Mouse (Mus musculus) adrenal gland, adult 8-10 months (tissue): ENCODE measurements around the gene Apool. TPM values are rescaled to one million over a fixed set of nuclear protein-coding genes. Genes with fewer than 3 reads are reported as not detected.

Source experiments
- DNase-seq: peaks from one replicate; pipeline ENCODE4 v3.0.0; 2022
- total RNA-seq, 4 experiments: library from RNA; stranded (reverse); gene quantifications; 2 replicates each; pipeline ENCODE4 v1.2.4; 2022

Apool gene
- 10 to 100 TPM; 35.4 to 51.5 (median 41.6) TPM for total RNA-seq

GRCm38 (mm10) chrX:112310804-112311530 is at the start of gene Apool:
Gene Apool, plus strand, starts transcription at chrX:112311334.
- peak; percentile 80 for DNase-seq

- no peak for DNase-seq
These were observed 37.6 kb upstream of the Apool start for GRCm38 (mm10) chrX:112273550-112273949.

GRCm38 (mm10) chrX:112311531-112311887 is 375 bp downstream of the Apool start:
- DNase-seq: no peak

- DNase-seq: no peak
These were observed 960 bp downstream of the Apool start for GRCm38 (mm10) chrX:112312094-112312493.

- DNase-seq: no peak
These were observed 9.1 kb downstream of the Apool start for GRCm38 (mm10) chrX:112320273-112320672.

GRCm38 (mm10) chrX:112339486-112339885 is 28.4 kb downstream of the Apool start:
- peak; percentile 24 for DNase-seq

- DNase-seq: no peak
These were observed 36.6 kb downstream of the Apool start for GRCm38 (mm10) chrX:112347467-112348394.

GRCm38 (mm10) chrX:112348395-112348791 is 37.3 kb downstream of the Apool start:
- no peak for DNase-seq

GRCm38 (mm10) chrX:112368426-112368825 is 57.3 kb downstream of the Apool start:
- DNase-seq: no peak

GRCm38 (mm10) chrX:112370577-112371410 is 59.7 kb downstream of the Apool start:
- peak; percentile 16 for DNase-seq

- DNase-seq: no peak
These were observed 95.5 kb downstream of the Apool start, which contains the start of gene Satl1 for GRCm38 (mm10) chrX:112406679-112407078. Gene Satl1, minus strand, starts transcription at chrX:112406779.

- DNase-seq: no peak
These were observed 101.2 kb downstream of the Apool start for GRCm38 (mm10) chrX:112412309-112412708.

Other genes with a start within 250 kb of the Apool start
- 1 to 10 TPM; 1.8 to 5.1 (median 3.2) TPM for gene 4933403O08Rik, start 72.3 kb upstream of the Apool start, total RNA-seq
- gene Satl1, start 95.4 kb downstream of the Apool start, total RNA-seq: not detected
- gene 2010106E10Rik, start 183.9 kb downstream of the Apool start, total RNA-seq: not detected